Mouse (Mus musculus): ENCODE measurements around the gene Orai3. TPM values are rescaled to one million over a fixed set of nuclear protein-coding genes. Genes with fewer than 3 reads are reported as not detected.
A peak's percentile ranks its signal among the peaks of the same experiment; 100 is the strongest.

The Orai3 gene
- polyA plus RNA-seq, 1 experiment from 2014 or later = 16.1 TPM

- DNase-seq (ENCODE audit: low spot score) = no peak
These were observed 27.6 kb downstream of the Orai3 start for GRCm38 (mm10) chr7:127797076-127797845.

DNA sequence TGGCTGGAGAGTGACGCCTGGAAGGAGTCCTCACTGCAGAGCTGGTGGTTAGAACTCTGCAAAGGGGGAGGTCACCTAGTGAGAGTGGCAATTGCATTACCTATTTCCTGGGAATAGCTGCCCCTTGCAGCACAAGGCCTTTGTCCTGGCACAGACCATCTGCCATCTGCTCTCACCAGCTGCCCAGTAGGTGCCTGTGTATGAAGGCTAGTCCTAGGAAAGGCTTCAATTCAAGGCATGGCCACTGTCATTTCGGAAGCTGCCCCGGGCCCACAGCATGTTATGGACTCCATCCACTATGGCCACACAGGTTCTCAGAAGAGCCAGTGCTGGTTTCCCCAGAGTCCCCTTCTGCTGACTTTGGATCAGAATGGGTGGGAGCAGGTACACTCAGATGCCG lies 29.0 kb downstream of the Orai3 start:
- DNase-seq (ENCODE audit: low spot score) = no peak

DNA sequence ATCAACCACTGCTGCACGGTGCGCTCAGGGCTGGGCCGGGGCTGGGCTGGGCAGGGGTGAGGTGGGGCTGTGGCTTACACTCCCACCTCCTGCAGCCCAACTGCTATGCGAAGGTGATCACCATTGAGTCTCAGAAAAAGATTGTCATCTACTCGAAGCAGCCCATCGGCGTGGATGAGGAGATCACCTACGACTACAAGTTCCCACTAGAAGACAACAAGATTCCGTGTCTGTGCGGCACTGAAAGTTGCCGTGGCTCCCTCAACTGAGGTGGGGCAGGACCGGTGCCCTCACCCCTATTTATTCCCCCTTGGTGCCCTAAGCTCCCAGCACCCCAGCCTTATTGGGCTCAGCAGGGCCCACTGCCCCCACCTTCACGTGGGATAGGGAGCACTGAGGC lies 29.6 kb downstream of the Orai3 start:
- no peak for DNase-seq (ENCODE audit: low spot score)

- DNase-seq (ENCODE audit: low spot score) = no peak
These were observed 30.1 kb downstream of the Orai3 start for GRCm38 (mm10) chr7:127799738-127800137.

DNA sequence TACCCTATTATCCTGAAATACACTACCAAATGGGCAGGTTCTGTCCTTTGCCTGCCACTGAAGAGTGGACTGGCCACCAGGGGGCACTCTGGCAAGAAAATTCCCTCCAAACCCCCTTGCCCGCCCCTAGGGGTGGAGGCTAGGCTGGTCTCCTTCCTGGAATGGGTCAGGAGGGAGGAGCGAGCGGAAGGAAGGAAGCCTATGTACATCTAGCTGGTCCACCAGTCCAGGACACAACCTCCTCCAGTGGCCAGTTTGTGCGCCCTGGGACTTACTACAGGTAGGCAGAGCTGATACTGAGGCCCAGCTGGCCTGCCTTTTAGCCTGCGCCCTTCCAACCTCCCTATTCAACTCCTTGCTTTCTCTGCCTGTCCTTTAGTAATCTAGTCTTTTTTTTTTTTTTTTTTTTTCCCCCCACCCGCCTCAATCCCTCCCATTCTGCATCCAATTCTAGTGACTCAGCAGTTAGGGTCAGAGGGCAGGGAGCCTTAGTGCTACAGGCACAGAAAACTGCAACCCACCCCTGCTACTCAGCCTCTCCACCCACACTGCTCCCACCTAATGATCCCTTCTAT lies 30.9 kb downstream of the Orai3 start, which contains the start of gene Hsd3b7:
Gene Hsd3b7, plus strand, starts transcription at position 170 of the 575 bp plus-strand sequence.
- DNase-seq (ENCODE audit: low spot score) = peak; percentile 69

GRCm38 (mm10) chr7:127801010-127801621 lies 31.5 kb downstream of the Orai3 start:
- no peak for DNase-seq (ENCODE audit: low spot score)

- no peak for DNase-seq (ENCODE audit: low spot score)
These were observed 32.7 kb downstream of the Orai3 start for GRCm38 (mm10) chr7:127802313-127802712.

- no peak for DNase-seq (ENCODE audit: low spot score)
These were observed 39.2 kb downstream of the Orai3 start for GRCm38 (mm10) chr7:127808821-127809220.

GRCm38 (mm10) chr7:127809846-127810245 lies 40.2 kb downstream of the Orai3 start:
- no peak for DNase-seq (ENCODE audit: low spot score)

DNA sequence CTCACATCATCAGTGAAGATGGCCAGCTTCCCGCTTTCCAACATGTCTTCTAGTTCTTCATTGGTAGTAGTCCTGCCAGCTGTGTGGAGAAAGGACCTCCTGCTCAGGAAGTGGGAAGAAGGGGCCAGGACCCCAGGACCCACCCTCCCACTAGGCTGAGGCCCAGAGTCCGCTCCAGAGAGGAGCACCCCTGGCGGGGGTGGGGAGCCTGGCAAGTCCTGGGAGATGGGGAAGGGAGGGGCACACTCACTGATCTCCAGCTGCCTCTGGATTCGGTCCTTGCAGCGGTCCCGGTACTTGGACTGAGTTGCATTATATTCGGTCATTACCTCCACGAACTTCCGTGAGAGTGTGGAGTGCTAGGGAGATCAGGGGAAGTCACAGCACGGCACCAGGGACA lies 41.0 kb downstream of the Orai3 start:
- DNase-seq (ENCODE audit: low spot score) = no peak

DNA sequence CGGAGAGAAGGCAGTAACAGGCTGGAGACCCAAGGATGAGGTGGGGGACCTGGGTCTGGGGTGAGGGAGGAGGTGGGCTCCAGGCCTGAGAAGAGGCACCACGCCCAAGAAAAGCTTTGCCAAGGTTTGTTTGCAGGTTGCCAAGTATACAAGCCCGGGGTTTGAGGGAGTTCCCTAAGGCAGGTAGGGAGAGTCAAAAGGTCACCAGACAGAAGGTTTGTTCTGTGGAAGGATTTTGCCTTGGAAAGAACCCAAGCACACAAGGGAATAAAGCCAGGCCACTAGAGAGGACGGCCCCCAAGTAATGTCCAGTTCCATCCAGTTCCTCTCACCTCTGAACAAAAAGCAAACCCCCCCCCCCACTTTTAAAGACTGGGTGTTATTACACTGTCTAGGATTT lies 41.6 kb downstream of the Orai3 start:
- no peak for DNase-seq (ENCODE audit: low spot score)

DNA sequence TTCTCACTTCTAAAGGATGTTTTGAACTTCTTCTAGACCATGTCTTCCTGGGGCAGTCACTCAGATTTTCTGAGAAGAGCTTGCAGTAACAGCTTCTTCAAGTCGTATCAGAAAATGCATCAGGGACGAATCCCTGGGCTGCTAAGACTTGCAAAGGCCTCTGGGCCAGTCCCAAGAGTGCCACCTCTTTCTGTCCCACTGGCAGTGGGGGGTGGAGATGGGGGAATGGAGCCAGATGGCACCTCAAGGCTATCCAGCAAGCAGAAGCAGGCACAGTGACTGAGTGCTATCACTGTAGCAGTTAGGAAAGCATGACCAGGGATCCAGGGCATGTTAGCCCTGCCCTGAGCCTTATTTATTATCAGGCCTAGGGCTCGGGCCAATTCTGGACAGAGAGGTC lies 42.7 kb downstream of the Orai3 start:
- no peak for DNase-seq (ENCODE audit: low spot score)

DNA sequence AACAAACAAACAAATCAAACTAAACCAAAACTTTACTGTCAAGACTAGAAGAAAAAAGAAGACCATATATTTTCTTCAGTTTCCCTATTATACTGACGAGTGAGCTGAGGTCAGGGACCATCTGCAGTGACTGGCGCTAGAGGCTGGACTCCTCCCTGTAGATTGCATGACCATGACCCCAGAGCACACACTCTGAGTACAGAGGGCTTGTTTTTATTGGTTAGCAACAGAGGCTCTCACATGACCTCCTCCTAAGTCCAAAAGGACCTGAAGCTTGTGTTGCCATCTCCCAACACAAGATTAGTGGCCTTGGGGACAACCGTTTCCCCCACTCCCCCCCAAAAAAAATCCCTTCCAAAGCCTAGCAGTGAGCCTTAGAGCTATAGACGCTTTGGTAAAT lies 44.2 kb downstream of the Orai3 start:
- DNase-seq (ENCODE audit: low spot score) = no peak

DNA sequence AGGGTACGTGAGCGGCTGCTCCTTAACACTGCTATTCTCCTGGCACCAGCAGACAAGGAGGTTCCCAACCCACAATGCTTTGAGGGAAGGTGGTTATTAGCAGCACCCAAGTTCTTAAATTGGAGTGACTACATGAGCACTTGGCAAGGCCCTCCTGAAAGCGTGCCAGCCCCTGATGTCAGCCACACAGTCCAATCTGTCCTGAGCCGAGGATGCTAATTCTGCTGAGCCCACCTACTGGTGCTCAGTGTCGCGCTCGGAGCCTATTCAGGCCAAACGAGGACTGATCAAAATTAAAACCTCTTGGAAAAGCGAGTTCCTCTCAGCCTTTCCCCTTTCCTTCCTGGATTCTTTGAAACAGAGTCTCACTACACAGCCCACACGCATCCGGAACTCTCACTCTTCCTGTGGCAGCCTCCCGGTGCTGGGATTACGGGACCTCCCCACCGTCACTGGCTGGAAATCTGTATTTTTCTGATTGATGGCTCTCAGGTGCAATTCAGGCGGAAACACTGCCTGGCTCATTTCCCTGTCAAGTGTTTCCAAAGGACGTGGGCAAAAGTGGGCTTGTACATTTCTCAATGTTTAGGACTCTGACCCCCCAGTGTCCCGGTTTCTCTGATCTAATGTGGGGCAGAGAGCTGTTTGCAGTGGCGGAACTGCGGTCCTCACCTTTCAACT lies 44.8 kb downstream of the Orai3 start:
- no peak for DNase-seq (ENCODE audit: low spot score)

- no peak for DNase-seq (ENCODE audit: low spot score)
These were observed 45.6 kb downstream of the Orai3 start for GRCm38 (mm10) chr7:127815116-127815665.

DNA sequence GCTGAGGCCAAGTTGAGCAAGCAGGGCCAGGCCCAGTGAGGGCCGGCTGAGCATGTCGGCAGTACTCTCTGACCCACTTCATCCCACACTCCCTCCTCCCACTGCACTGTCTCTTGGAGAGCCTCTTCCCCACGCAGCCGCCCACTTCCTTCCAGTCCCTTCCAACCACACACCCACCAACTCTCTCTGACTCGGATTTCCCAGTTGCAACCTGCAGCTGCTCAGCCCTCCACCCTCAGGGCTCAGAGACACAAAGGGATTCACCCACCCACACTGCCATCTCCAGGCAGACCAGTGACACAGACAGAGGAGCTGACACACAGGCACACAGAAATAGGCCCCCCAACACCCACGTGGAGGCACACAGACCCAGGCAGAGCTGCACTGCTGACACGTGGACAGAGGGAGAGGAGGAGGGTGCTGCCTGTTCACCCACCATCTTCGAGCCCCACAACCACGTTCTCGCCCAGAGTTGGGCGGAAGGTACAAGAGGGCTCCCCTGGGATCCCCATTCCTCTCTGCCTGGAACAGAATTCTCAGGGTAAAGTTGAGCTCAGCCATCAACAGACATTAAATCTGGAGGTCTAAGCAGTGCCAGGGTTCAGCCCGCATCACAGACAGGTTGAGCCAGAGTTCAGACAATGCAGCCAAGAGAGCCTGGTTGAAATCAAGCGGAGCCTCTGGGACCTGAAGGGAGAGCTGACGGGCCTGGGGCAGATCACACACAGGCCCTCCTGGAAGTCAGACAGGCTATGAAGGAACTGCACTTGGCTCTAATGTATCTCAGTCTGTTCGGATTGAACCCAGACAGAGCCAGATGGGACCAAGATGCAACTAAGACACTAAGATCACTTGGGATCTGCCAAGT lies 46.6 kb downstream of the Orai3 start:
- peak; percentile 76 for DNase-seq (ENCODE audit: low spot score)

- DNase-seq (ENCODE audit: low spot score) = no peak
These were observed 47.4 kb downstream of the Orai3 start for GRCm38 (mm10) chr7:127817053-127817452.

GRCm38 (mm10) chr7:127817776-127818175 lies 48.2 kb downstream of the Orai3 start:
- no peak for DNase-seq (ENCODE audit: low spot score)

- DNase-seq (ENCODE audit: low spot score) = no peak
These were observed 51.4 kb downstream of the Orai3 start for GRCm38 (mm10) chr7:127820836-127821509.

DNA sequence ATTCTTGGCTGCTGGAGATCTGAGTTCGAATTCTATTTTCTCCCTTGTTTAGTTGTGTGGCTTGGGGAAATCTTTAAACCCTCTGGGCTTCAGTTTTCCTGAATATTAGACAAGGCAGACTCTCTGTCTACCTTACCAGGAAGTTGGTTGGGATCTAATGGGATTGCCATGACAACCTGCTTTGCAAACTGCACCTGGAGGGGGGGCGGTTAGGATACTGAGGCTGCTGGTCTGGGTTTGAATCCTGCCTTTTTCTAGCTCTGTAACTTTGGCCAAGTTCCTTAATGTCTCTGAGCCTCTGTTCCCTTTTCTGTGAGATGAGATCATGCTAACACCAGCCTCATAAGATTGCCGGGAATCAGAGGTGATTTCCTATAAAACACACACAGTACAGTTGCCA lies 52.9 kb downstream of the Orai3 start:
- DNase-seq (ENCODE audit: low spot score) = no peak

All from thymus, postnatal 0 days (tissue).